Mouse (Mus musculus) adrenal gland, postnatal 10 days (tissue): ENCODE measurements around the gene Txnrd2. TPM values are rescaled to one million over a fixed set of nuclear protein-coding genes. Genes with fewer than 3 reads are reported as not detected.

Experiments used
- DNase-seq: peaks from one replicate; pipeline ENCODE4 v3.0.0; 2021; ENCODE audit warnings: mixed read lengths
- long read RNA-seq, 2 experiments: library from polyadenylated mRNA; stranded (forward); transcript quantifications; one replicate each; pipeline ENCODE4 v2.0.0; 2021
- total RNA-seq, 2 experiments: library from RNA; stranded (reverse); gene quantifications; 2 replicates each; pipeline ENCODE4 v1.2.3; 2021

The Txnrd2 gene
- total RNA-seq = 10 to 100 TPM; 61.5 to 62.8 TPM
- long read RNA-seq, experiment 1, transcript Txnrd2-206 (4 exons, 532 nt) = major isoform, 16 of 173 reads
- long read RNA-seq, experiment 1, partial matches to known transcripts = 17 of 173 reads
- long read RNA-seq, experiment 1, other reads (novel, unspliced or antisense) = 140 of 173 reads
- long read RNA-seq, experiment 2, partial matches to known transcripts = 24 of 90 reads
- long read RNA-seq, experiment 2, other reads (novel, unspliced or antisense) = 63 of 90 reads

DNA sequence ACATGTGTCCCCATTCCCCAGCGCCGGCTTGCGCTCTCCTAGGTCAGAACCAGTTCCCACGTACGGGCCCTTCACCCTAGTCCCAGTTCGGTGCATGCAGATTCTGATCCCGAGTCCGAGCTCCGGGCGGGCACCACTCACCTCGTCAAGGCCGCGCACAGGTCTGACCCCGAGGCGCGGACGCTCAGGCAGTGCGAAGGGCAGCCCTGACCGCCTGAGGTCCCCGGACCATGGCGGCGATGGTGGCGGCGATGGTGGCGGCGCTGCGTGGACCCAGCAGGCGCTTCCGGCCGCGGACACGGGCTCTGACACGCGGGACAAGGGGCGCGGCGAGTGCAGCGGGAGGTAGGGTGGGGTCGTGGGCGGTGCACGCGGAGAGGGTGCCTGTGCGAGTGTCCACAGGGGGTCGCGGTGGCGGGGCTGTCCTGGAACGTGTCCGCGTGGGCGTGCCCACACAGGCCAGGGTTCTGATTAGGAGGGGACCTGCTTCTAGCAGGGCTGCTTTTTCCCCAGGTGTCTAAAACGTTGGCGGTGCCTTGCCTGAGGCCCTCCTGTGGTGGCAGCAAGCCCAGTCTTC is at the start of gene Txnrd2:
Txnrd2 (plus strand) TSS at position 170 of the 577 bp plus-strand sequence.
- DNase-seq = peak; percentile 90

DNA sequence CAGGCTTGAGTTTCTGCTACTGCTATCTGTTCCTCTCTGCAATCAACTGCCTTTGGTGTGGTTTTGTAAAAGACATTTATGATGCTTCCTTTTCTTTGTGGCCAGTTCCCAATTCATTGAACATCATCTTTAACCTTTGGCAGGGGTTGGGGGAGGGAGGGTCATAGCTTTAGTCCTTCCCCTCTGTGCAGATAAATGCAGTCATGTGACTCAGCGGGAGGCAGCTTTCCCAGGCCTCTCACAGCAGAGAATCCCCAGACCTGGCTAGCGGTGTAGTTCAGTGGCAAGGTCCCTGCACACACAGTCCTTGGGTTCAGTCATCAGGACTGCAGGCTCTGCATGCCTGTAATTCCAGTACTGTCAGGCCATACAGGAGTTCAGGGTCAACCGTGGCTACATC is 49.0 kb upstream of the Txnrd2 start:
- no peak for DNase-seq

DNA sequence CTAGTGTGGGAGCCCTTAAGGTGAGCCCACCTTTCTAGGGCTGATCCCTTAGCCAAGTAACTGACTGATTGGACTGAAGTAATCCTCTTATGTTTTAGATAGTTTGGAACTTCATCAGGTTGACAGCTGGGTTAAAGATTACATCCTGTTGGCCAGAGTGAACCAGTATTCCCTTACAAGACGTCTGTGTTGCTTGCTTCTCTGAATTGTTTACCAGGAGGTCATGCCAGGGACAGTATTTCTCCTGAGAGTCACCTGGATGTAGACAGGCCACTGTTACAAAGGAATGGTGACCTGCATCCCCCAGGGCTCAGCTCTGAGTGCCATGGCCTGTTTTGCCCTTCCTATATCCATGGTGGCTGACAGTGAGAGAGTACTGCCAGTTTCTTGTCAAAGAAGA is 47.7 kb upstream of the Txnrd2 start:
- DNase-seq = no peak

- peak; percentile 14 for DNase-seq
Observed at GRCm38 (mm10) chr16:18379338-18380001, 46.7 kb upstream of the Txnrd2 start.

DNA sequence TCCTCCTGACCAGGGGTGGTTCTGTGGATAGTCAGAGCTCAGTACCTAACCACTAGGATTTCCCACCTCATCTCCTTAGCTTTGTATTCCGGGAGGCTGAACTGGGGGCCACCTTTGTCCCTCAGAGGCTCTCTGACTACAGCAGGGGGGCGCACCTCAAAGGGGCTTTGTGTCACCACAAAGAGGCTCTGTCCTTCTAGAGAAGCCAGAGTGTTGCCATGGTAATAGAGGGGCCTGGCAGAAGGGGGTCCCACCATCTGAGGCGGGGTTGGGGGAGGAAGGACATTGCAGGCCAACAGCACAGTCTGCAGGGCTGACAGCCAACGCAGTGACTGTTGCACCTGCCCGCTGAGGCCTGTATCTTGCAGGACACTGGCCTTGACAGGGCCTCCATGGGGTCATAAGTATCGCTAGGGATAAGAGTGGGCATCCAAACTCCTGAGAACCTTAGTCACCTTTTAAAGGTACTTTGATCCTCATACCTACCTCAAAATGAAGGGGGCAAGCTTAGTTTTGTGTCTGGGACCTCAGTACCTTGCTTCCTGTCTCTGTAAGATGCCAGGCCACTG is 45.6 kb upstream of the Txnrd2 start:
- no peak for DNase-seq

DNA sequence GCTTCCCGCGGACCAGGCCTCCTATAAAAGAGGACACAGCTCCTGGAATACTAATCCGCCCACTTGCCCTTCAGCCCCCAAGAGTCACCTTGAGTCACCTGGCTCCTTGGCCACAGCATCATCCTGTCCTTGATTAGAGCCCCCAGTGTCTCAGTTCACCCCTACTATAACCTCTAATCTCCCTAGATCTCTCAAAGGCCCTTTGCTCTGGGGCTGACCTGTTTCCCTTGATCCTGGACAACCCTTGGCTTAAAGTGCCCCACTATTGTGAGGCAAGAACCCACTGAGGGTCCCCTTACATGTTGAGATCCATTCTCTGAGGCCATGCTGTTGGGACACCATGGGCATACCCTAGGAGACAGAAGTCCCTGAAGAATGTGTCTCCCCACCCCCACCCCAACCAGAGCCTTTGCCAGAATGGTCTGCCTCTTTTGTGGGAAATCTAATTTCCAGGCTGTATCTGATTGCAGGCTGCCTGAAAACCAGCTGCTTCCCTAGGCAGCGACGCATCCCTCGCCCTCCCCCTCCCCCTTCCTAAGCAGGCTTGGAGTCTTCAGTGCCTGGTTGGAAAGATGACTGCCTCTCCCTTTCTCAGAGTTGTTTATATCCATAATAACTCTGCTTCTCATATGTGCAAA is 44.4 kb upstream of the Txnrd2 start:
- DNase-seq = peak; percentile 6

- DNase-seq = peak; percentile 78
Observed at GRCm38 (mm10) chr16:18383045-18383726, 43.0 kb upstream of the Txnrd2 start.

GRCm38 (mm10) chr16:18383756-18384155 is 42.4 kb upstream of the Txnrd2 start:
- no peak for DNase-seq

GRCm38 (mm10) chr16:18384211-18384610 is 42.0 kb upstream of the Txnrd2 start:
- DNase-seq = peak; percentile 6

- DNase-seq = no peak
Observed at GRCm38 (mm10) chr16:18384659-18385058, 41.5 kb upstream of the Txnrd2 start.

- no peak for DNase-seq
Observed at GRCm38 (mm10) chr16:18385411-18385810, 40.8 kb upstream of the Txnrd2 start.

- DNase-seq = peak; percentile 20
Observed at GRCm38 (mm10) chr16:18386451-18386850, 39.7 kb upstream of the Txnrd2 start.

GRCm38 (mm10) chr16:18386972-18387371 is 39.2 kb upstream of the Txnrd2 start:
- DNase-seq = no peak

GRCm38 (mm10) chr16:18387704-18388582 is 38.2 kb upstream of the Txnrd2 start:
- no peak for DNase-seq

DNA sequence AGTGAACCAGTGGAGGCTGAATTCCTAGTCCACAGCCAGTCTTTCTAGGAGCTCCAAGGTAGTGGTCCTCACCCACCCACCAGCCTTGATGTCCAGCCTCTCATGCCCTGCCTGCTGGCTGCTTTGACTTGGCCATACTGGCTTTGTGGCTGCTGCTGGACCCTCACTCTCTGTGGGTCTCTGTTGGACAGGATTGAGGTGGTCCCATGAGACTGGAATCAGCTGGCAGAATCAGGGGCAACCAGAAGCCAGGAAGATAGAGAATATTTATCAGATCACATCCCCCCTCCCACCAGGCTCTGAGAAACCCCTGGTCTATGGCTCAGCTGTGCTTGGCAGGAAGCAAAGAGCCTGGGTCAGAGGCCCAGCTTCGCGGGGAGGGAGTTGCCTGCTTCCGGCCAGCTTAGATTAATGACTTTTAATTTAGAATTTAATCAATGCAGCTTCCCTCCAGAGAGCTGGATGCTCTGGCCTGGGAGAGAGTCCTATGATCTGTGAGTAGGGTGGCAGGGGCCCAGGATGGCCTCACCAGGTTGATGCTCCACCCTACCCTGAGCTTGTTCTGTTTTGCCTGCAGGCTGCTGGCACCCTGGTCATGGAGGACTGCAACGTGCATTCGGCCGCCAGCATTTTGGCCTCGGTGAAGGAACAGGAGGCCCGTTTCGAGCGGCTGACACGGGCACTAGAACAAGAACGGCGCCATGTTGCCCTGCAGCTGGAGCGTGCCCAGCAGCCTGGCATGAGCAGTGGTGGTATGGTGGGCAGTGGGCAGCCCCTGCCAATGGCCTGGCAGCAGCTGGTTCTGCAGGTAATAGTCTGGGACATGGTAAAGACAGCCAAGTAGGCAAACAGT is 37.4 kb upstream of the Txnrd2 start:
- peak; percentile 11 for DNase-seq

- DNase-seq = no peak
Observed at GRCm38 (mm10) chr16:18390399-18390798, 35.8 kb upstream of the Txnrd2 start.

- no peak for DNase-seq
Observed at GRCm38 (mm10) chr16:18391127-18391526, 35.1 kb upstream of the Txnrd2 start.

DNA sequence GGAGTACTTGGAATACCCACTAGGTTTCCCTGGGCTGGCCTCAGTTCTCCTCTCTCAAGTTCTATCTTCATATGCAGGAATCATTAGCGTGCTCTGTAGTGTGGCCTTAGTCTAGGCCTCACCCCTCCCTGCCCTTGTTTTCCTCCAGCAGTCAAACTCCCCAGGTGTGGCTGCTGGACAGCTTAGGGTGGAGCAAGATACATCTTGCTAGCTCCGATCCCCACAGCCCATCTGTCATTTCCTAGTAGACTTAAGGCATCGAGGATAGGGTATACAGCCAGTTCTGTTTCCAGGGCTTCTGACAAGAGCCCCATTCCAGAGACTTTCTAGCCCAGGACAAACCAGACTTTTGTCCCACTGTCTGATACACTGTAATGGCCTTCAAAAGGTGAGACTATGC is 34.5 kb upstream of the Txnrd2 start:
- no peak for DNase-seq

- peak; percentile 95 for DNase-seq
Observed at GRCm38 (mm10) chr16:18392469-18393426, 33.4 kb upstream of the Txnrd2 start.
